Mouse (Mus musculus): ENCODE results near the gene Cebpb.
"Not testable (repeated sequence)": the region's sequence is repeated elsewhere in the genome, so short reads cannot be mapped to it uniquely, and the experiment has no call there.

The Cebpb gene

DNA sequence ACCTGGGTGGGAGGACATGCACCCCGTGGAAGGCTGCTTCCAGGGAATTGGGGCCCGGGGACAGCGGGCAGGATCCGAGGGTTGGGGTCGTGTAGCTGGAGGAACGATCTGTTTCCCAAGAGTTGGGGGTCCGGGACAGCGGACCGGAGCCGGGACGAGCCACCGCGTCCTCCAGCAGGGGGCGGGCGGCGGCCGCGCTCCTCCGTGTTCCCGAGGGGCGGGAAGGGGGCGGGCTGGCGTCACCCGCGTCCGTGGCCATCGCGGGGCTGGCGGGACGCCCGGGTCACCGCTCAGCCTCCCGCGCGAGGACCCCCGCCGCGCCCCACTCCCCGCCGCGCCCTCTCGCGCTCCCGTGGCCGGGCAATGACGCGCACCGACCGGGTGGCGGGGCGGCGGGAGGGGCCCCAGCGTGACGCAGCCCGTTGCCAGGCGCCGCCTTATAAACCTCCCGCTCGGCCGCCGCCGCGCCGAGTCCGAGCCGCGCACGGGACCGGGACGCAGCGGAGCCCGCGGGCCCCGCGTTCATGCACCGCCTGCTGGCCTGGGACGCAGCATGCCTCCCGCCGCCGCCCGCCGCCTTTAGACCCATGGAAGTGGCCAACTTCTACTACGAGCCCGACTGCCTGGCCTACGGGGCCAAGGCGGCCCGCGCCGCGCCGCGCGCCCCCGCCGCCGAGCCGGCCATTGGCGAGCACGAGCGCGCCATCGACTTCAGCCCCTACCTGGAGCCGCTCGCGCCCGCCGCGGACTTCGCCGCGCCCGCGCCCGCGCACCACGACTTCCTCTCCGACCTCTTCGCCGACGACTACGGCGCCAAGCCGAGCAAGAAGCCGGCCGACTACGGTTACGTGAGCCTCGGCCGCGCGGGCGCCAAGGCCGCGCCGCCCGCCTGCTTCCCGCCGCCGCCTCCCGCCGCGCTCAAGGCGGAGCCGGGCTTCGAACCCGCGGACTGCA, at the start of gene Cebpb:
Gene Cebpb (plus strand): TSS at position 418 of the 954 bp plus-strand sequence.
- peak; percentile 62 for DNase-seq

- no peak for DNase-seq
Observed at GRCm38 (mm10) chr2:167640279-167640678, 48.4 kb upstream of the Cebpb start.

DNA sequence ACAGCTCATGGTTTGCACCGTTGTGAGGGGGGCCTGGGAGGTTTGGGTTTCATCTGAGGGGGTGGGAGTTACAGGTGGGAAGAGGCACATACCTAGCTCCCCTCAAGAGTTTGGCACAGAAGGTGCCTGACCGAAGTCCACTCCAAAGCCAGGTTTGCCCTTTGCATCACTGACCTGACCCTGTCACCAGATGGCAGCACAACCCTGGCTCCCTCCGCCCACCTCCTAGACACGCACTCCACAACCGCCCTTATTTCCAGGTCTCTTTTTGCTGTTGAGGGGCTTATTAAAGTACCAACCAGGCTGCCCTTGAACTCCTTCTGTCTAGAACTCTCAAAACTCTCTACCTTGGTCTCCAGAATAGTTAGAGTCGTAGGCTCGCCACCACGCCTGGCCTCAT, 47.4 kb upstream of the Cebpb start:
- DNase-seq = no peak

DNA sequence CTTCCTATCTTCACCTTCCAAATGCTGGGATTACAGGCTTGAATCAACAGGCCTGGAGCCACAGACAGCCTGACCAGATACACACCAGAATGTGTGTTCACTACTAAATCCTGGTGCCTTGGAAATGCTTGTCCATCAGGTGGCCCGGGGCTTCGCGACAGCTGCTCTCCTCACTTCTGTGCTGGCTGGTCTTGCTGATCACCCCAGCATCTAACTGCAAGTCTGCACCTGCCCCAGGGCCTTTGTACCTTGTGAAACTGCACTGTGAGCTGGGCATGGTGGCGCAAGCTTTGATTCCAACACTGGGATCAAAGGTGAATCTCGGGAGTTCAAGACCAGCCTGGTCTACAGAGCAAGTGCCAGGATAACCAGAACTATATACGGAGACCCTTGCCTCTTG, 46.6 kb upstream of the Cebpb start:
- no peak for DNase-seq

- not testable (repeated sequence) for DNase-seq
Observed at GRCm38 (mm10) chr2:167643356-167644052, 45.2 kb upstream of the Cebpb start.

- no peak for DNase-seq
Observed at GRCm38 (mm10) chr2:167646411-167646810, 42.3 kb upstream of the Cebpb start.

DNA sequence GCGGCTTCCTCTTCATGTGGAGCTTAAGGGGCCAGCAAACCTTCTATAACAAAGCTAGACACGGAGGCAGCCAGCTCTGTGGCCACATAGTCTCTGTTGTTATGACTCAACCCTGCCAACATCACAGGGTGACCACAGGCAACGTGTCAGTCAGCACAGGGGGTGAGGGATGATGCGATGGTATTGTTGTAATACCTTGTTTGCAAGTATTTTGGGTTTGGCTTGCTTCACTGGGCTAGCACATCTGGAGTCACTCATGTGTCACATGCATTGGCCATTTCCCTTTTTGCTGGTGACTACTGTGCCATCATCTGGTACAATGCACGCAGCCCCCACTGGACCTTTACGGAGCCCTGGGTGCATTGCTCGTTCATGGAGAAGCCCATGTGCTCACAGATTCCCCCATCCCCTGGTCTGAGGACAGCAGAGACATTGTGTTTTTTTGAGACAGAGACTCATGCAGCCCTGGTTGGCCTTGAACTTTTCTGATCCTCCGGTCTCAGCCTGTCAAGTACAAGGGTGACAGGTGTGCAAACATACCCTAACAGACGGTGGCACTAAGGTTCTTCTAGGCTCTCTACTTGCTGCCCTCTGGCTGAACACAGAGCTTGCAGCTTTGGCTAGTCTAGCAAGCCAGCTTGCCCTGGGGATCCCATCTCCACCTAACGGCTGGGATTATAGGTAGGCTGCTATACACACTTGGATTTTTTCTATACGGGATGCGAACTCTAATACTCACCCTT, 39.3 kb upstream of the Cebpb start:
- DNase-seq = no peak

DNA sequence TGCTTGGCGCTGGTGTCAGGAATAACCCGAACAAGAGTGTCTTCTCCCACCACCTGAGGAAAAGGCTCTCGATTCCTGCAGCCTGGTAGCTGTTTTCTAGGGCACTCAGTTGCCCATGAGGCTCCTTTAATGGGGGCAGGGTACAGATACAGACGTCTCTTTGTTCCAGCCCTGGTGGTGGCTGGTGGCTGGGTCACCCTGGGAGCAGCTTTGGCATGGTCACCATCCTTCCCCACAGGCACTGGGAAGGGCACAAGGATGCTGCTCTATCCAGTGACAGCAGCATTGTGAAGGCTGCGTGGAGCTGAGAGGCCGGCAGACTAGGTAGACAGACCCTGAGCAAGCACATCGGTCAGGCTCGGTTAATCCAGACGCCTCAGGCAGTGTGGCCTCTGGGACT, 37.1 kb upstream of the Cebpb start:
- no peak for DNase-seq

GRCm38 (mm10) chr2:167652694-167653093, 36.0 kb upstream of the Cebpb start:
- DNase-seq = no peak

- no peak for DNase-seq
Observed at GRCm38 (mm10) chr2:167654911-167655600, 33.7 kb upstream of the Cebpb start.

GRCm38 (mm10) chr2:167656629-167657478, 31.9 kb upstream of the Cebpb start:
- no peak for DNase-seq

DNA sequence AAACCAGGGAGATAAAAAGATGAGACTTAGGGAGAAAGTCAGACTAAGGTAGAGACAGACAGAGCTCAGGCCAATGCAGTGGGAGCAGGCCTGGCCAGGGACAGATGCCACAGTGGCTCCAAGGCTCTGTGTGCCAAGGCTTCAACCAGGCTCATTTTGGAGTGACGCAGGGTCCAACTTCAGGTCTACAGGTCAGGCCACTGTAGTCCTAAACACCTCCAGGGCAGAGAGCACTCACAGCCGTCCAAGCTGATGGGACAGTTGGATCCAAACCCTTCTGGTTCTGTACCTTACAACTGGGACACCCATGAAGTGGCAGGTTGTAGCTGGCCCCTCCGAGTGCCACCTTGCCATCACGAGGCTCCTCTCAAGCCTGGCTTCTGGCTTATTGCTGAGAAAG, 30.7 kb upstream of the Cebpb start:
- DNase-seq = no peak

DNA sequence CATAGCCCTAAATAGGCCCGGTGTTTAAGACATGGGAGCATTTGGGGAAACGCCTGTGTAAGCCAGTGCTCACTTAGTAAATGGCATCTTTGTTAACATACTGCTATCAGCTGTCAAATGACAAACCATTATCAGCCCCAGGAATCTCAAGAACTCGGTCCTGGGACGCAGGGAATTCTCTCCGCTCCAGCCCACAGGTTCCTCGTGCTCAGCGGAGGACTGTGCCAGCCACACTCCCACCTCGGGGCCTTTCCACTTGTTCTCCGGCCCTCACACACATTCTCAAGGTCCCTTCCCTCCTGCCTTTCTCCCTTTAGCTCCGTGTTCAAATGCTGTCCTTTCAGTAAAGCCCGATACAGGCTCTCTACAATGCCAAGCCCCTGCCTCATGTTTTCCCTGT, 30.0 kb upstream of the Cebpb start:
- DNase-seq = no peak

DNA sequence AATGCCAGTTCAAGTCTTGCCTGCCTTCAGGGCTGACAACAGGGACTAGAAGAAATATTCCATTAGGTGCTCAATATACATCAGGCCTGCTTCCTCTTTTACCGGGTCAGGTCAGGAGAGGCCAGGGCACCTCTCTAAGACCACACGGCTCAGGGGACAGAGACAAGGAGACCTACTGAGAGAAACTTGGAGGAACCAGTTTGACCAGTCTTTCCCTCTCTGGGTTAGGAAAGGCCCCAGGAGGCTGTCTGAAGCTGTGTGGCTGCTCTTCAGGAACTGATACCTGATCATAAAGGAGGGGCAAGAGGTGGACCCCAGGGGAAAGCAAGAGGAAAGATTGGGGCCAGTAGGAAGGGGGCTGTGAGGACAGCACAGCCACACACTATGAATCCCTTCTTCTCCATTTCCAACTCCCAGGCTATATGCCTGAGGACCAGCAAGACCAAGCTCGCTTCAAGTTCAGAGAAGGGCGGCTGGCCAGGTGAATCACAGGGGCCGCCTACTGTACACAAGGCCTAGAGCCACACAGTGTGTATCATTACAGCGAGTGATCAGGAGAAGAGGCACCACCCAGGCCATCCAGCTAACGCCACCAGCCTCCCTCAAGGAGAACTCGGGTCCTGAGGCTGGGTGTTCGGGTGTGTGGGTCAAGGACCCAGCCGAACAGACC, 29.4 kb upstream of the Cebpb start:
- no peak for DNase-seq

GRCm38 (mm10) chr2:167659847-167660610, 28.7 kb upstream of the Cebpb start:
- DNase-seq = peak; percentile 43

- no peak for DNase-seq
Observed at GRCm38 (mm10) chr2:167660611-167660971, 28.1 kb upstream of the Cebpb start.

DNA sequence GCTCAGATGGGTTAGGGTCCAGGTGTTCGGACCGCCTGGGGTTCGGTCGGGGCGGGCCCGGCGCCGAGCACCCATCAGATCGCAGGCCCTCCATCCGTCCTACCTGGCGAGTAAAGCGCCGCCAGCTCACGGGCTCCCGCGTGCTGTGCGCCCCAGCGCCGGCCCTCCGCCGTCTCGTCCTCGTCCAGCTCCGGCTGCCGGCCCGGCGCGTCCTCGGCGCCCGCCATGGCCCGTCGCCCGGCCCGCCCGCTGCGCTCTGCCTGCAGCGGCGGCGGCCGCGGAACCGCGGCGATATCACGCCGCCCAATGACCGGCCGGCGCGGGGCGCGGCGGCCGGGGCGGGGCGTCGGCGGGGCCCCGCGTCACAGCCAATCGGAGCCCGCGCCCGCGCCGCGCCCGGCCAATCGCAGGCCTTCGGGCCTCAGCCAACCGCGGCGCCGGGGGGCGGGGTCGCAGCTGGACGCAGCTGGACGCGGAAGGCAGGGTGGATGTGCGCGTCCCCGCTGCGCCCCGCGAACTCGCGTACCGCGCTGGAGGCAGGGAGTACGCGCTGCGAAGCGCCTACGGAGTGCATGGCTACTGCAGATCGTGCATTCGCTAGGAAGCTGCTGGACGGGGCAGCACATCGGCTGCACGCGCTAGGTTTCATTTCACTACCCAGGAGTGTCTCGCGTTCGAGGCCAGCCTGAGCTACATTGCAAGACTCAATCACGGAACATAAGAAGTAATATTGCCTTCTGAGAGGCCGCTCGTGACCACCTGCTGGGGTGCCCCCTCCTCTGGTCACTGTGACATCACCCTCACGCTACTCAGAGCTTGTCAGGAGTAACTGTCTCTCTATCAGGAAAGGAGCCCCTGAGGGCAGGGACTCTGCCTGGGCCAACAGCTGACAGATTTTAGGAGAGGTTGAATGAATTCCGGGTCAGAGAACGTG, 27.2 kb upstream of the Cebpb start, which contains the start of gene Gm20431:
Gene Gm20431 (minus strand): TSS at position 227 of the 934 bp plus-strand sequence.
- peak; percentile 89 for DNase-seq

- DNase-seq = no peak
Observed at GRCm38 (mm10) chr2:167662713-167663112, 26.0 kb upstream of the Cebpb start.
